Mouse (Mus musculus): ENCODE results near the gene Sbf1. TPM values are rescaled to one million over a fixed set of nuclear protein-coding genes. Genes with fewer than 3 reads are reported as not detected.

The Sbf1 gene
- polyA plus RNA-seq, 1 experiment from 2014 or later = 101 TPM

- no peak overlapping the region for H3K4me3 ChIP-seq (ENCODE audit: low read depth, low read length)
- 92% methylated on average over 14 of the region's 14 CpGs for WGBS
- H3K9me3 ChIP-seq (replicated peaks; ENCODE audit: control insufficient read depth, low read length, poor library complexity, severe bottlenecking) = no peaks in the 10 kb centered on the region
- H3K4me1 ChIP-seq (ENCODE audit: control insufficient read depth, insufficient read depth, low read length) = peaks cover 19% of the 10 kb centered on the region
- H3K4me2 ChIP-seq (ENCODE audit: low read length) = no peak overlapping the region
- H3K36me3 ChIP-seq (ENCODE audit: control insufficient read depth, insufficient read depth, low read length) = peaks cover 21% of the 10 kb centered on the region; the same call in 1 of the 2 replicates
- no peaks in the 10 kb centered on the region for H3K27me3 ChIP-seq (ENCODE audit: control insufficient read depth, insufficient read depth, low read depth, low read length)
- no peak overlapping the region for H3K9ac ChIP-seq (ENCODE audit: low read depth, low read length)
- no peak overlapping the region for H3K27ac ChIP-seq (ENCODE audit: low read length)
- ATAC-seq = no peak
Observed at GRCm38 (mm10) chr15:89352054-89352453, 36.9 kb upstream of the Sbf1 start.

DNA sequence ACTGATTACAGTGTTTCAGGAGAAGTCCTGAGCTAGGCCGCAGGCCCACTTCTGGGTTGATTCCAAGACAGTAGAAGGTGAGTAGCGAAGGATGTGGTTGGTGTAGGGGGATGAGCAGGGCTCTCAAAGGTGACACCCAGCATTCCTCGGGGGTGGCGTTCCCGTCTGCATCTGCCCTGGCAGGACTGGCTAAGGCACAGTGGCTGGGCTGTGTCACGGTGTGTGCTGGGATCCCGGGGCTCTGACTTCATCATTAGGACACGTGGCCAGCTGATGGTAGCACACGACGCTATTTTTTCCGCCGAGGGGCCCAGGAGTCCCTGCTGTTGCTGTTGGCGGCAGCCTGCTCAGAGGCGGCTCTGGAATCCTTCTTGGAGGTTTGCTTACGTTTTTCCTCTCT lies 36.2 kb upstream of the Sbf1 start:
- H3K36me3 ChIP-seq (ENCODE audit: control insufficient read depth, insufficient read depth, low read length) = peaks cover 21% of the 10 kb centered on the region; the same call in 1 of the 2 replicates
- no peaks in the 10 kb centered on the region for H3K9me3 ChIP-seq (replicated peaks; ENCODE audit: control insufficient read depth, low read length, poor library complexity, severe bottlenecking)
- H3K4me1 ChIP-seq (ENCODE audit: control insufficient read depth, insufficient read depth, low read length) = peaks cover 11% of the 10 kb centered on the region
- H3K27me3 ChIP-seq (ENCODE audit: control insufficient read depth, insufficient read depth, low read depth, low read length) = no peaks in the 10 kb centered on the region
- H3K27ac ChIP-seq (ENCODE audit: low read length) = no peak overlapping the region
- ATAC-seq = no peak
- no peak overlapping the region for H3K4me2 ChIP-seq (ENCODE audit: low read length)
- 90% methylated on average over 15 of the region's 15 CpGs for WGBS
- no peak overlapping the region for H3K4me3 ChIP-seq (ENCODE audit: low read depth, low read length)
- no peak overlapping the region for H3K9ac ChIP-seq (ENCODE audit: low read depth, low read length)

DNA sequence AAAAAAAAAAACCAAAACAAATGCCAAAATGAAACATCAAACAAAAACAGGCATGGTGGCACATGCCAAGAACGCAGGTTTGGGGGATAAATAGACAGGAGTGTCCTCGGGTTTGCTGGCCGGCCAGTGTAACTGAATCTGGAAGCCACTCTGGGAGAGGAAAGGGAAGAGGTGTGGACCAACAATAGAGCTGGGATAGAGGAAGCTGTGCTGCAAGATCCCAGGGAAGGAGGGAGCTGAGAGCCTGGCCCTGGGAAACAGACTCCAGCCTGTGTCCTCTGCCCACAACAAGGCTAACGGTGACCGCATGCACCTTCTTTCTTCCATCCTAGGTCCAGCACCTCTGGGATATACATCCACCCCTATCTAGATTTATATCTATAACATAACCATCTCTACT lies 35.3 kb upstream of the Sbf1 start:
- Histone ChIP-seq H3K27ac (ENCODE audit: low read length) (no peak overlapping the region), H3K9me3 (replicated peaks; ENCODE audit: control insufficient read depth, low read length, poor library complexity, severe bottlenecking) (no peaks in the 10 kb centered on the region), H3K27me3 (ENCODE audit: control insufficient read depth, insufficient read depth, low read depth, low read length) (no peaks in the 10 kb centered on the region), H3K9ac (ENCODE audit: low read depth, low read length) (no peak overlapping the region), H3K4me2 (ENCODE audit: low read length) (no peak overlapping the region), H3K4me1 (ENCODE audit: control insufficient read depth, insufficient read depth, low read length) (peaks cover 11% of the 10 kb centered on the region), H3K4me3 (ENCODE audit: low read depth, low read length) (no peak overlapping the region), H3K36me3 (ENCODE audit: control insufficient read depth, insufficient read depth, low read length) (peaks cover 21% of the 10 kb centered on the region; the same call in 1 of the 2 replicates)
- ATAC-seq = no peak
- 92% methylated on average over 5 of the region's 5 CpGs for WGBS

GRCm38 (mm10) chr15:89343325-89343724 lies 28.2 kb upstream of the Sbf1 start:
- no peak for ATAC-seq

DNA sequence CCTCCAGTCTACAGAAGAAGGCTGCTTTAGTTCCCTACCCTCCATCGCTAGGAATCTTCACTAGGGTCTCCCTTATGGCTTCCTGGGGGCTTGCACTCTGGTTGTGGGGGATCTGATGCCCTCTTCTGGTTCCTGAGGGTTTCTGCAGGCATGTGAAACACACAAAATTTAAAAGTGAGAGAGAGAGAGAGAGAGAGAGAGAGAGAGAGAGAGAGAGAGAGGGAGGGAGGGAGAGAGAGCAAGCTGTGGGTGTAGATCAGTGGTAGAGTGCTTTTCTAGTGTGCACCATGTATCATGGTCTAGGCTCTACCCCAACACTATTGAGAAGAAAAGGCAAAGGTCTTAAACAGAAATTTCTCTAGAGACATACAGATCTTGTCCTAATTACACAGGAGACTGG lies 26.6 kb upstream of the Sbf1 start:
- Histone ChIP-seq H3K27ac (ENCODE audit: low read length) (no peak overlapping the region), H3K9ac (ENCODE audit: low read depth, low read length) (no peak overlapping the region), H3K4me2 (ENCODE audit: low read length) (no peak overlapping the region), H3K27me3 (ENCODE audit: control insufficient read depth, insufficient read depth, low read depth, low read length) (no peaks in the 10 kb centered on the region), H3K36me3 (ENCODE audit: control insufficient read depth, insufficient read depth, low read length) (no peaks in the 10 kb centered on the region), H3K4me1 (ENCODE audit: control insufficient read depth, insufficient read depth, low read length) (no peaks in the 10 kb centered on the region), H3K4me3 (ENCODE audit: low read depth, low read length) (no peak overlapping the region), H3K9me3 (replicated peaks; ENCODE audit: control insufficient read depth, low read length, poor library complexity, severe bottlenecking) (no peaks in the 10 kb centered on the region)
- WGBS = 36% methylated on average over 1 of the region's 1 CpGs
- no peak for ATAC-seq

More at GRCm38 (mm10) chr15:89343325-89343724, 28.2 kb upstream of the Sbf1 start:
- 92% methylated on average over 3 of the region's 3 CpGs for WGBS
- Histone ChIP-seq H3K4me2 (ENCODE audit: low read length) (no peak overlapping the region), H3K4me1 (ENCODE audit: control insufficient read depth, insufficient read depth, low read length) (no peaks in the 10 kb centered on the region), H3K27ac (ENCODE audit: low read length) (no peak overlapping the region), H3K4me3 (ENCODE audit: low read depth, low read length) (no peak overlapping the region), H3K9ac (ENCODE audit: low read depth, low read length) (no peak overlapping the region), H3K27me3 (ENCODE audit: control insufficient read depth, insufficient read depth, low read depth, low read length) (no peaks in the 10 kb centered on the region), H3K36me3 (ENCODE audit: control insufficient read depth, insufficient read depth, low read length) (no peaks in the 10 kb centered on the region), H3K9me3 (replicated peaks; ENCODE audit: control insufficient read depth, low read length, poor library complexity, severe bottlenecking) (no peaks in the 10 kb centered on the region)

DNA sequence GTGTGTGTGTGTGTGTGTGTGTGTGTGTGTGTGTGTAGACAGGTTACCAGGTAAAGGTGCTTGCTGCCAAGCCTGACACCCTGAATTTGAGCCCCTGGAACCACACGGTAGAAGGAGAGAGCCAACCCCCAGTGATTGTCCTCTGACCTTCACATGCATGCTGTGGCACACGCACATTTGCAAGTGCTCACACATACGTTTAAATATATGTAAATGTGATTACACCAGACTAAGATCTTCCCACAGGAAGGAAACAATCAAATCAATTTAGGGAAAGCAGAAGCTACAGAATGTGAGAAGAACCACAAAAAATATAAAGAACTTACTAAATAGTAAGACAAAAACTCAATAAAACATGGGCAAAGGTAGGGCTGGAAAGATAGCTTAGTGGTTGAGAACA lies 25.0 kb upstream of the Sbf1 start:
- Histone ChIP-seq H3K9me3 (replicated peaks; ENCODE audit: control insufficient read depth, low read length, poor library complexity, severe bottlenecking) (no peaks in the 10 kb centered on the region), H3K4me1 (ENCODE audit: control insufficient read depth, insufficient read depth, low read length) (no peaks in the 10 kb centered on the region), H3K9ac (ENCODE audit: low read depth, low read length) (no peak overlapping the region), H3K4me2 (ENCODE audit: low read length) (no peak overlapping the region), H3K4me3 (ENCODE audit: low read depth, low read length) (no peak overlapping the region), H3K27me3 (ENCODE audit: control insufficient read depth, insufficient read depth, low read depth, low read length) (no peaks in the 10 kb centered on the region), H3K27ac (ENCODE audit: low read length) (no peak overlapping the region), H3K36me3 (ENCODE audit: control insufficient read depth, insufficient read depth, low read length) (no peaks in the 10 kb centered on the region)
- 90% methylated on average over 3 of the region's 3 CpGs for WGBS
- ATAC-seq = no peak

GRCm38 (mm10) chr15:89339696-89340095 lies 24.6 kb upstream of the Sbf1 start:
- H3K4me3 ChIP-seq (ENCODE audit: low read depth, low read length) = no peak overlapping the region
- 93% methylated on average over 2 of the region's 2 CpGs for WGBS
- H3K4me2 ChIP-seq (ENCODE audit: low read length) = no peak overlapping the region
- no peaks in the 10 kb centered on the region for H3K36me3 ChIP-seq (ENCODE audit: control insufficient read depth, insufficient read depth, low read length)
- H3K4me1 ChIP-seq (ENCODE audit: control insufficient read depth, insufficient read depth, low read length) = no peaks in the 10 kb centered on the region
- H3K27ac ChIP-seq (ENCODE audit: low read length) = no peak overlapping the region
- no peak overlapping the region for H3K9ac ChIP-seq (ENCODE audit: low read depth, low read length)
- H3K9me3 ChIP-seq (replicated peaks; ENCODE audit: control insufficient read depth, low read length, poor library complexity, severe bottlenecking) = no peaks in the 10 kb centered on the region
- H3K27me3 ChIP-seq (ENCODE audit: control insufficient read depth, insufficient read depth, low read depth, low read length) = no peaks in the 10 kb centered on the region
- ATAC-seq = no peak

- no peaks in the 10 kb centered on the region for H3K36me3 ChIP-seq (ENCODE audit: control insufficient read depth, insufficient read depth, low read length)
- H3K9me3 ChIP-seq (replicated peaks; ENCODE audit: control insufficient read depth, low read length, poor library complexity, severe bottlenecking) = no peaks in the 10 kb centered on the region
- no peak overlapping the region for H3K4me2 ChIP-seq (ENCODE audit: low read length)
- no peak overlapping the region for H3K4me3 ChIP-seq (ENCODE audit: low read depth, low read length)
- no peaks in the 10 kb centered on the region for H3K4me1 ChIP-seq (ENCODE audit: control insufficient read depth, insufficient read depth, low read length)
- no peak for ATAC-seq
- H3K27me3 ChIP-seq (ENCODE audit: control insufficient read depth, insufficient read depth, low read depth, low read length) = no peaks in the 10 kb centered on the region
- H3K9ac ChIP-seq (ENCODE audit: low read depth, low read length) = no peak overlapping the region
- 90% methylated on average over 14 of the region's 14 CpGs for WGBS
- no peak overlapping the region for H3K27ac ChIP-seq (ENCODE audit: low read length)
Observed at GRCm38 (mm10) chr15:89336422-89336821, 21.3 kb upstream of the Sbf1 start.

- Histone ChIP-seq H3K4me1 (ENCODE audit: control insufficient read depth, insufficient read depth, low read length) (no peaks in the 10 kb centered on the region), H3K9ac (ENCODE audit: low read depth, low read length) (no peak overlapping the region), H3K4me2 (ENCODE audit: low read length) (no peak overlapping the region), H3K9me3 (replicated peaks; ENCODE audit: control insufficient read depth, low read length, poor library complexity, severe bottlenecking) (no peaks in the 10 kb centered on the region), H3K4me3 (ENCODE audit: low read depth, low read length) (no peak overlapping the region), H3K27ac (ENCODE audit: low read length) (no peak overlapping the region), H3K36me3 (ENCODE audit: control insufficient read depth, insufficient read depth, low read length) (no peaks in the 10 kb centered on the region), H3K27me3 (ENCODE audit: control insufficient read depth, insufficient read depth, low read depth, low read length) (no peaks in the 10 kb centered on the region)
- ATAC-seq = no peak
- WGBS = 84% methylated on average over 17 of the region's 17 CpGs
Observed at GRCm38 (mm10) chr15:89334774-89335537, 19.8 kb upstream of the Sbf1 start.
